Mouse (Mus musculus) megakaryocyte, embryonic 14.5 days (primary cell): Measurements from ENCODE around the gene Gm18596.
"Not testable (repeated sequence)": the region's sequence is repeated elsewhere in the genome, so short reads cannot be mapped to it uniquely, and the experiment has no call there.

ENCODE experiments used
- FLI1 ChIP-seq: IDR thresholded peaks from 2 replicates; pipeline ENCODE4 v1.6.1; 2012; ENCODE audit warnings: low read length, inconsistent platforms, mixed read lengths
- GATA1 ChIP-seq: IDR thresholded peaks from 3 replicates; pipeline ENCODE4 v1.6.1; 2012; ENCODE audit warnings: mixed read lengths, low read length, inconsistent platforms, borderline replicate concordance

DNA sequence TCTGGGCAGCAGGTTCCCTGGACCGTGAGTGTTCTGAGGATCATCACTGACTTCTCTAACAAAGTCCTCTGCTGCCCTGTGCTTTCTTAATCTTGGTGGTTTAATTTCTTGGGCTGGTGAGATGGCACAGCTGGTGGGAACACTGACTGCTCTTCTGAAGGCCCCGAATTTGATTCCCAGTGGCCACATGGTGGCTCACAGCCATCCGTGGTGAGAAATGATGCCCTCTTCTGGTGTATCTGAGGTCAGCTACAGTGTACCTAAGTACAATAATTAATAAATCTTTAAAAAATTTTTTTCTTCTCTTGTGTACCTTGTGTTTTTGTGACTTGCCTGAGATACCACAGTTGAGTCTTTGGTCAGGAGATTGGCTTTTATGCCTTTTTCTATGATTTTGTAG lies 9.9 kb upstream of the Gm18596 start:
- not testable (repeated sequence) for TF ChIP-seq FLI1, GATA1
